Mouse (Mus musculus) limb, embryonic 14.5 days (tissue): ENCODE data around the gene Serpinb6a. TPM values are rescaled to one million over a fixed set of nuclear protein-coding genes. Genes with fewer than 3 reads are reported as not detected.

Source experiments
- ATAC-seq: fragments of 200-750 bp; cut with Nextera tagmentation; 2 replicates; pipeline ENCODE4 v1.8.0; 2017; ENCODE audit warnings: low read depth, moderate number of reproducible peaks, moderate TSS enrichment; ENCODE audit not compliant: low FRiP score
- DNase-seq: peaks from one replicate; pipeline ENCODE4 v3.0.0-alpha.2; 2015; ENCODE audit warnings: low spot score
- H3K27ac ChIP-seq: fragments of 300-500 bp; sonication (generic); replicated peaks from 2 replicates; pipeline ENCODE4 v1.5.1; 2014; ENCODE audit warnings: low read depth, mild to moderate bottlenecking, low read length, moderate library complexity, mixed read lengths
- H3K27me3 ChIP-seq: fragments of 300-500 bp; sonication (generic); 2 replicates; pipeline ENCODE4 v1.6.1; 2014; ENCODE audit warnings: low read length, mixed read lengths; ENCODE audit not compliant: control insufficient read depth, insufficient read depth
- H3K36me3 ChIP-seq: fragments of 300-500 bp; sonication (generic); 2 replicates; pipeline ENCODE4 v1.6.1; 2014; ENCODE audit warnings: mild to moderate bottlenecking, low read length, moderate library complexity, mixed read lengths; ENCODE audit not compliant: control insufficient read depth, insufficient read depth
- H3K4me1 ChIP-seq: fragments of 300-500 bp; sonication (generic); 2 replicates; pipeline ENCODE4 v1.6.1; 2014; ENCODE audit warnings: antibody characterized with exemption, low read length, mixed read lengths; ENCODE audit not compliant: control insufficient read depth, insufficient read depth
- H3K4me2 ChIP-seq: fragments of 300-500 bp; sonication (generic); replicated peaks from 2 replicates; pipeline ENCODE4 v1.6.1; 2014; ENCODE audit warnings: low read depth, mild to moderate bottlenecking, low read length, moderate library complexity; ENCODE audit not compliant: severe bottlenecking
- H3K4me3 ChIP-seq: fragments of 300-500 bp; sonication (generic); replicated peaks from 2 replicates; pipeline ENCODE4 v1.5.1; 2014; ENCODE audit warnings: low read length
- H3K9ac ChIP-seq: fragments of 300-500 bp; sonication (generic); 2 replicates; pipeline ENCODE4 v1.6.1; 2014; ENCODE audit warnings: mild to moderate bottlenecking, low read depth, low read length, moderate library complexity; ENCODE audit not compliant: severe bottlenecking
- H3K9me3 ChIP-seq: fragments of 300-500 bp; sonication (generic); 2 replicates; pipeline ENCODE4 v1.6.1; 2016; ENCODE audit warnings: low read length; ENCODE audit not compliant: control insufficient read depth
- POLR2A ChIP-seq: fragments of 200-500 bp; IDR thresholded peaks from 2 replicates; pipeline ENCODE4 v1.8.0; 2012; ENCODE audit warnings: inconsistent platforms, mild to moderate bottlenecking, moderate library complexity, borderline replicate concordance; ENCODE audit not compliant: insufficient read depth, insufficient read length; ENCODE audit errors: extremely low read depth
- WGBS: fragments of 180-500 bp; shearing (Covaris S2); extraction: QIAGEN DNeasy Blood & Tissue Kit; methylation state at CpG from one replicate; pipeline ENCODE4 v1.1.7; 2014; 5-methylcytosine and 5-hydroxymethylcytosine counted together
- polyA plus RNA-seq, 2 experiments: library from polyadenylated mRNA; depleted of rRNA in 1 of 2; stranded (reverse) in 1 of 2; unstranded in 1 of 2; fragments of >200 nt; fragmentation: Nextera tagmentation in 1 of 2; extraction: Ambion mirVana in 1 of 2; gene quantifications; 2 replicates each; pipeline versions ENCODE4 v1.2.1 to v1.2.3; 2012 to 2014

Gene Serpinb6a
- polyA plus RNA-seq, 2 experiments: 61.7 to 83.2 TPM

DNA sequence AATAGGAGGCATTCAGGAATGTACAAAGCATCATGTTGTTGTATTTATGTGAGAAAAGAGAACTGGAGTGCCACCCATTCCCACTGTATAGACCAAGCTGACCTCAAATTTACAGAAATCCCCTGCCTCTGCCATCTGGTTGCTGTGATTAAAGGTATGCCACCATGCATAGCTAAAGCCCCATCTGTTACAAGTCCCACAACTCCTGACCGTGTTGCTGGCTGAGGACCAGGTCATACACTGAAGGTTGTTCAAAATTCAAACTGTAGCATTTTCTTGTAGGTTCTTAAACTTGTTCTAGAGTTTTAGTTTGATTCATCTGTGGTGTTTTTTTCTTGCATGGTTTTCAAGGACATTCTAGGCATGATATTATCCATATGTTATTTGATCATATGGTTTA, 15.9 kb upstream of the Serpinb6a start:
- ATAC-seq (no peak), DNase-seq (no peak)
- no peak overlapping the region for H3K27ac ChIP-seq
- H3K36me3 ChIP-seq: peaks cover 87% of the 10 kb centered on the region
- no peak overlapping the region for H3K4me3 ChIP-seq
- no peak for TF ChIP-seq POLR2A
- no peaks in the 10 kb centered on the region for H3K27me3 ChIP-seq
- H3K9me3 ChIP-seq: no peaks in the 10 kb centered on the region
- 85% methylated on average over 1 of the region's 1 CpGs for WGBS
- no peak overlapping the region for H3K9ac ChIP-seq
- no peak overlapping the region for H3K4me2 ChIP-seq
- no peaks in the 10 kb centered on the region for H3K4me1 ChIP-seq

DNA sequence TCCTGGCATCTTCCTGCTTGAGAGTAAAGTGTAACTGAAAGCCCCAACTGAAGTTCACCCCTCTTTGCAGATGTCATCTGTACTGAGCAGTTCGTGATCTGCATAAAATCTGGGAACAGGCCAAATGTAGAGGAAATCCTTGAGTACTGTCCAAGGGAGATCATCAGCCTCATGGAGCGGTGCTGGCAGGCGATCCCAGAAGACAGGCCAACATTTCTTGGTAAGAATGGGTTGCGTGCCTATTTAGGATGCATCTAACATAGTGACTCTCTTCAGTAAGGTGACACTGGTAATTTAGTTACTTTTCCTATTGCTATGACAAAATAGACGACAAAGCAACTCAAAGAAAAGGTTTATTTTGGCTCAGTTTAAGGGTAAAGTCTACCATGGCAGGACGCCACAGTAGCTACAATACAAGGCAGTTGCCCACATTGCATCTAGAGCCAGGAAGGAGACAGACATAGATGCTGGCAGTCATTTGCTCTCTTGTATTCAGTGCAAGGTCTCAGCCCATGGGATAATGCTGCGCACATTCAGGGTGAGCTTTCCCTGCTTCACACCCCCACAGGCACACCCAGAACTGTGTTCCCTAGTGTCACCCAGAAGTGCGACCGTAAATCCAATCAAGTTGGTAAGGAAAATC, 14.5 kb upstream of the Serpinb6a start:
- no peak overlapping the region for H3K27ac ChIP-seq
- no peak overlapping the region for H3K9ac ChIP-seq
- no peak overlapping the region for H3K4me3 ChIP-seq
- H3K27me3 ChIP-seq: no peaks in the 10 kb centered on the region
- TF ChIP-seq POLR2A: no peak
- ATAC-seq (no peak), DNase-seq (no peak)
- peaks cover 83% of the 10 kb centered on the region for H3K36me3 ChIP-seq
- 95% methylated on average over 9 of the region's 9 CpGs for WGBS
- H3K4me2 ChIP-seq: no peak overlapping the region
- no peaks in the 10 kb centered on the region for H3K9me3 ChIP-seq
- no peaks in the 10 kb centered on the region for H3K4me1 ChIP-seq

DNA sequence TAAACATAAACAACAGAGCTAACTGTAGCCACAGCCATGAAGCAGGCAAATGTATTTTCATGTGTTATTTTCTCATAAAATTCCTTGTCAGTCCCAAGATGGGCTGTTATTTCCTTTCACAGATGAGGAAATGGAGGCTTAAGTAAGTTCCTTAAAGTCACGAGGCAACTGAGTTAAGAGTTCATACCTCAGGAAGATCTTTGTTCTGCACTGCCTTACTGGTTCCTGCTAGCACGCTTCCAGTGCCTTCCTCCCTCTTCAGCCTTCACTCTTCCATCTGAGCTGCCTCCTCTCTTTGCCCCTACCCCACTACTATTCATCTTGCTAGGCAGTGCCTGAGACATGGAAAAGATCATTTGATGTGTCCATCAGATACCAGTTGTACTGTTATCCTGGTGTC, 4.6 kb upstream of the Serpinb6a start:
- Histone ChIP-seq H3K9me3 (no peaks in the 10 kb centered on the region), H3K27me3 (no peaks in the 10 kb centered on the region), H3K9ac (no peak overlapping the region), H3K27ac (no peak overlapping the region), H3K4me3 (no peak overlapping the region), H3K4me2 (no peak overlapping the region), H3K4me1 (peaks cover 4% of the 10 kb centered on the region; the same call in 1 of the 2 replicates), H3K36me3 (peaks cover 14% of the 10 kb centered on the region)
- ATAC-seq (no peak), DNase-seq (no peak)
- TF ChIP-seq POLR2A: no peak
- 72% methylated on average over 2 of the region's 2 CpGs for WGBS

DNA sequence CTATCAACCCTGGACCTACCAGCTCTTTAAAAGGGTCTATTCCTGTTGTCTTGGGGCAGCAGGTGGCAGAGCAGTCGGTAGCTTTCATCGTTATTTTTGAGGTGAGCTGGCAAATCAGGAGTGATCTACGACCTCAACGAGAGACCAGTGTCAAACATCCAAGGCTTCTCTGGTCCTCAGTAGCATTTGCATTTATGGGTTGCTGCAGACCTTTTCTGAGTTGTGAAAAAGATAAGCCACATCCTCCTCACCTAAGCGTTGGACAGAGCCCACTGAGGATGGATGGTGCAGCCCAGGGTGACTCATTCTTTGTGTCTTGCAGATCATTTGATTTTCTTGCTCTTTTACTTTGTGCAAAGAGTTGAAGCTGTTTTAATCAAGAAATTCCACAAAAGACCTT, 464 bp upstream of the Serpinb6a start:
- H3K4me3 ChIP-seq: peak overlapping the region; percentile 95
- ATAC-seq: no peak
- 13% methylated on average over 5 of the region's 5 CpGs for WGBS
- peak overlapping the region; percentile 86 for H3K4me2 ChIP-seq
- H3K36me3 ChIP-seq: no peaks in the 10 kb centered on the region
- no peaks in the 10 kb centered on the region for H3K27me3 ChIP-seq
- no peak for TF ChIP-seq POLR2A
- H3K9me3 ChIP-seq: no peaks in the 10 kb centered on the region
- no peak for DNase-seq
- H3K27ac ChIP-seq: no peak overlapping the region
- peak overlapping the region; percentile 90 for H3K9ac ChIP-seq
- H3K4me1 ChIP-seq: peaks cover 8% of the 10 kb centered on the region; the same call in 1 of the 2 replicates

DNA sequence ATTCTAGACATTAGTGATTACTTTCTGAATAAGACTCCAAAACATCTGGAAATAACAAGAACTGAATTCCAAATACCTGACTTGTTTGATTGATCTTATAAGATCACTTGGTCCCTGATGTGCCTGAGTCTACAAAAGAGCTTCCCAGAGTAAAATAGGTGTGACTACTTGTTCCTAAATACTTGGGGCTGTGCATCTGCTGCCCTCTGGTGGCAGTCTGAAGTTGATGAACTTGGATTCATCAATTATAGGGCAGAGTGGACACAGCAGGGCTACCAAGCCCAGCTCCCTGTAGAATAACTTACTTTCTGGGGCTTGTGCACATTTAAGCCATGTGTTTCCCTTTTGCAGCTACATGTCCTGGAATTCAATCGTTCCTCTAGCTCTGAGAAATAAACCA, 7.4 kb downstream of the Serpinb6a start:
- Histone ChIP-seq H3K4me2 (no peak overlapping the region), H3K27ac (no peak overlapping the region), H3K27me3 (no peaks in the 10 kb centered on the region), H3K36me3 (no peaks in the 10 kb centered on the region; the same call in 1 of the 2 replicates), H3K4me3 (no peak overlapping the region), H3K9ac (no peak overlapping the region), H3K4me1 (no peaks in the 10 kb centered on the region), H3K9me3 (no peaks in the 10 kb centered on the region)
- ATAC-seq (peak; percentile 53; the same call in 1 of the 2 replicates), DNase-seq (peak; percentile 85)
- 27% methylated on average over 1 of the region's 1 CpGs for WGBS
- TF ChIP-seq POLR2A: no peak
